Mouse (Mus musculus): ENCODE data around the gene Dpp6. TPM values are rescaled to one million over a fixed set of nuclear protein-coding genes. Genes with fewer than 3 reads are reported as not detected.

The Dpp6 gene
- total and polyA plus RNA-seq, 3 experiments = 0.16 TPM; not detected in 2

DNA sequence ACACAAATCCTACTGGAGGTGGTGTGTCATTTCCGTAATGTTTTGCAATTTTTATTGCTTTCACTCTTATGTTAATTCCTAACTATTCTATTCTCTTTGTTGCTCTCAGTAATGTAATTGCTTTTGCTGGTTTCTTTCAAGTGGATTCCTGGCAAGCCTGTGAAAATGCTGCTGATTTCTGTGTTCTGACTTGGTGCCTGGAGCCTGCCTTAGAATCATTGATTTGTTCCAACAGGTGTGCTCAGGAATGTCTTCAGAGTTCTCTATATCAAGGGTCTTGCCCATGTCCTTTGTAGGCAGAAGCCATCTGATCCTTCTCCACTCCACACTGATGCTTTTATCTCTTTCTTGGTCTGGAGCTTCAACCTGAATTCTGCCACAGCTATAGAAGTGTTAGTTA is 526.6 kb downstream of the Dpp6 start:
- no peaks in the 10 kb centered on the region for H3K9me3 ChIP-seq (replicated peaks)
- no peak overlapping the region for H3K4me3 ChIP-seq (ENCODE audit: low read depth, low read length)
- no peaks in the 10 kb centered on the region for H3K27me3 ChIP-seq (ENCODE audit: insufficient read depth, low read length)
- ATAC-seq (ENCODE audit: extremely low read depth, insufficient number of reproducible peaks, low FRiP score, poor library complexity, severe bottlenecking) (no peak), DNase-seq (ENCODE audit: low spot score) (no peak)
- TF ChIP-seq TAL1 (conservative IDR thresholded peaks at IDR 0.05; ENCODE audit: low read depth, low read length) = no peak
- H3K4me1 ChIP-seq (ENCODE audit: insufficient read depth, low read depth, low read length) = no peaks in the 10 kb centered on the region
- H3K36me3 ChIP-seq (replicated peaks) = no peaks in the 10 kb centered on the region

DNA sequence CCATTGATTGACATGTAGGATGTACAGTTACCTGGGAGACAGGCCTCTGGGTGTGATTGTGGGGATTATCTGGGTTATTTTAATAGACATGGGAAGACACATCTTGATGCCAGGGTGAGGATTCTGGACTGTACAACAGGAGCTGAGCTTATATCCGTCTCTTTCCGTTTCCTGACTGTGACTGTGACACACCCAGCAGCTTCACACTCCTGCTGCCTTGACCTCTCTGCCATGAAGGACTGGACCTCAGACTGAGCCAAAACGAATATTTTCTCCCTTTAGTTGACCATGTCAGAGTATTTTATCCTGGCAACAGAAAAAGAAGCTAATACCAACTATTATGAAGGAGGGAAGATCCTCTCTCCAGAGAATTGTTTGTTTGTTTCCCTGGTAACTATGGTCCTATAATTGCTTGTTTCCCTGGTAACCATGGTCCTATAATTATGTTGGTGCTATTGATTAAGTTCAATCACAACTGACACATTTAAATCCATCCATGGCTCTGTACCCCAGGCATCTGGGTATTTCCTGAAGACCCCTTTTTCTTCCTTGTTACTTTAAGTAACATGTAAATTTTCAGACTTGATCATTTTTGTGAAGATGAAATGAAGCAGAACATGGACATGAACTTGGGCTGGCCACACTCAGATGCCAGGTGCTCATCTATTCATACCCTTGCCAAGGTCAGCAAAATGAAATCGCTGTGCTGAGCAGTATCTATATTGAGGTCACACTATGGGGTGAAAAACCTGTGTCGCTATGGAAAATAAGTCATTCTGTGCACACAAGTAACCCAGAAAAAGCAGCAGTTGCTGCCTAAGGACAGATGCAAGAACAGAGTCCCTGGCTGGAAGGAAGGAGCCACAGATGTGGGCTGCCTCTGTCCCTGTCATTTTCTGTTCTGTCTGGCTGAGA is 531.4 kb downstream of the Dpp6 start:
- ATAC-seq (ENCODE audit: extremely low read depth, insufficient number of reproducible peaks, low FRiP score, poor library complexity, severe bottlenecking) = no peak
- DNase-seq (ENCODE audit: low spot score) = no peak
- H3K36me3 ChIP-seq (replicated peaks) = no peaks in the 10 kb centered on the region
- no peaks in the 10 kb centered on the region for H3K4me1 ChIP-seq (ENCODE audit: insufficient read depth, low read depth, low read length)
- H3K27me3 ChIP-seq (ENCODE audit: insufficient read depth, low read length) = no peaks in the 10 kb centered on the region
- TF ChIP-seq GATA2 (IDR thresholded peaks at IDR 0.05; ENCODE audit: borderline replicate concordance, low read depth, low read length) = no peak
- TF ChIP-seq CTCF (IDR thresholded peaks at IDR 0.05; ENCODE audit: low read depth, low read length) = no peak
- TF ChIP-seq GATA1 (IDR thresholded peaks at IDR 0.05; ENCODE audit: borderline replicate concordance, low read length) = no peak
- TF ChIP-seq POLR2AphosphoS5 (IDR thresholded peaks at IDR 0.05; ENCODE audit: insufficient replicate concordance, low read depth, low read length) = no peak
- no peak for TF ChIP-seq TAL1 (conservative IDR thresholded peaks at IDR 0.05; ENCODE audit: low read depth, low read length)
- H3K9me3 ChIP-seq (replicated peaks) = no peaks in the 10 kb centered on the region
- no peak overlapping the region for H3K4me3 ChIP-seq (ENCODE audit: low read depth, low read length)

DNA sequence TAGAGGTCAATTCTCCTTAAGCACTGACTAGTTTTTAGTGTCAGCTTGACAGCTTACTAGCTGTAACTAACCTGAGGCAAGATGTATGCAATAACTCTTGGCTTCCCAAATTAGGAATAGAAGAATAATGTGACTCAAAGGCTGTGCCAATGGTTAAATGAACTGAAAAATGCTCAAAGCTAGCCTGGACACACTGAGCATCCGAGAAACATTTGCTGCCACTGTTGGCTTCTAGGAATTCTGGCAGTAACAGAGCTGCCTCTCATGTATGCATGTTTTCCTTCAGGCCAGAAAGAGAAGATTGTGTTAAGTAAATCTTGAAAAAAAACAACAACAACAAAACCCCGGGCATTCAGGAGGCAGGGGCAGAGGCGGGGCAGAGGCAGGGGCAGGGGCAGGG is 540.6 kb downstream of the Dpp6 start:
- H3K27me3 ChIP-seq (ENCODE audit: insufficient read depth, low read length) = no peaks in the 10 kb centered on the region
- TF ChIP-seq POLR2AphosphoS5 (IDR thresholded peaks at IDR 0.05; ENCODE audit: insufficient replicate concordance, low read depth, low read length) (no peak), CTCF (IDR thresholded peaks at IDR 0.05; ENCODE audit: low read depth, low read length) (no peak), TAL1 (conservative IDR thresholded peaks at IDR 0.05; ENCODE audit: low read depth, low read length) (no peak), GATA2 (IDR thresholded peaks at IDR 0.05; ENCODE audit: borderline replicate concordance, low read depth, low read length) (no peak), GATA1 (IDR thresholded peaks at IDR 0.05; ENCODE audit: borderline replicate concordance, low read length) (no peak)
- ATAC-seq (ENCODE audit: extremely low read depth, insufficient number of reproducible peaks, low FRiP score, poor library complexity, severe bottlenecking) (no peak), DNase-seq (ENCODE audit: low spot score) (no peak)
- no peak overlapping the region for H3K4me3 ChIP-seq (ENCODE audit: low read depth, low read length)
- no peaks in the 10 kb centered on the region for H3K9me3 ChIP-seq (replicated peaks)
- no peaks in the 10 kb centered on the region for H3K36me3 ChIP-seq (replicated peaks)
- H3K4me1 ChIP-seq (ENCODE audit: insufficient read depth, low read depth, low read length) = no peaks in the 10 kb centered on the region

DNA sequence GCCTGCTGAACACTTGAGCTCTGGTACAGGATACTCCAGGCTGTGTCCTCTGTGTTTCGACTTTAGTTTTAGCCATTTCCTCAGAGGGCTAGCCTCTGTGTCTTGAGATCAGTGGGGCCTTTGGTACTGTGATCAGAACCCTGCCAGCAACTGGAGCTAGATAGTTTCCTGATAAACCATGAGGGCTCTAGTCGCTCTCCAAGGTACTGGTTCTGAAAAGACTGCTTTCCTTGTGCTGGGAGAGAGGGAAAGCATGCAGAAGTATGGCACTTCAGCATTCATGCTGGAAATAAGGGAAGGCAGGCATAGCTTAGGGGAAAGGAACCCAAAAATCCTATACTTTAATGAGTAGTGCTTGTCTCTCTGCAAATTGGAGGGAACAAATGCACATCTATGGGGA is 548.9 kb downstream of the Dpp6 start:
- TF ChIP-seq GATA2 (IDR thresholded peaks at IDR 0.05; ENCODE audit: borderline replicate concordance, low read depth, low read length) (no peak), POLR2AphosphoS5 (IDR thresholded peaks at IDR 0.05; ENCODE audit: insufficient replicate concordance, low read depth, low read length) (no peak), CTCF (IDR thresholded peaks at IDR 0.05; ENCODE audit: low read depth, low read length) (no peak), GATA1 (IDR thresholded peaks at IDR 0.05; ENCODE audit: borderline replicate concordance, low read length) (no peak), TAL1 (conservative IDR thresholded peaks at IDR 0.05; ENCODE audit: low read depth, low read length) (no peak)
- Histone ChIP-seq H3K4me3 (ENCODE audit: low read depth, low read length) (no peak overlapping the region), H3K27me3 (ENCODE audit: insufficient read depth, low read length) (no peaks in the 10 kb centered on the region), H3K4me1 (ENCODE audit: insufficient read depth, low read depth, low read length) (no peaks in the 10 kb centered on the region), H3K36me3 (replicated peaks) (no peaks in the 10 kb centered on the region), H3K9me3 (replicated peaks) (no peaks in the 10 kb centered on the region)
- ATAC-seq (ENCODE audit: extremely low read depth, insufficient number of reproducible peaks, low FRiP score, poor library complexity, severe bottlenecking) (no peak), DNase-seq (ENCODE audit: low spot score) (no peak)

DNA sequence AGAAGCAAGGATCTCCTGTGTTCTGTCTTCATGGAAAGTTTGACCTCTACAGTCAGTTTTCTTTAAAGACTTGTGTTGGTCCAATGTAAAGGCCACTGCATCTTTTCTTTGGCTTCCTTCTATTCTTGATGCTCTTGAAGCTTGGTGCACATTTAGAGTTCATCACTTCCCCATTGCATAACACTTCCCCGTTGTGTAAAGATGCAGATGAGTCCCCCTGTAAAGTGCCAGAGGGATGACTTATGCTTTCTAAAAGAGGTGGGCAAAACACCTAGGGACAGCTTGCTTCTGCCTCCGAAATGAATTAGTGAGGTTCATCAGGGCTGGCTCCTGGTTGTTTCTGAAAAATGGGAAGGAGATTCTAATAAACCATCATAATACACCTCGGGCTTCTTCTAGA is 553.8 kb downstream of the Dpp6 start:
- Histone ChIP-seq H3K4me3 (ENCODE audit: low read depth, low read length) (no peak overlapping the region), H3K27me3 (ENCODE audit: insufficient read depth, low read length) (no peaks in the 10 kb centered on the region), H3K9me3 (replicated peaks) (no peaks in the 10 kb centered on the region), H3K36me3 (replicated peaks) (no peaks in the 10 kb centered on the region), H3K4me1 (ENCODE audit: insufficient read depth, low read depth, low read length) (no peaks in the 10 kb centered on the region)
- no peak for DNase-seq (ENCODE audit: low spot score)
- ATAC-seq (ENCODE audit: extremely low read depth, insufficient number of reproducible peaks, low FRiP score, poor library complexity, severe bottlenecking) = no peak
- no peak for TF ChIP-seq TAL1 (conservative IDR thresholded peaks at IDR 0.05; ENCODE audit: low read depth, low read length)

DNA sequence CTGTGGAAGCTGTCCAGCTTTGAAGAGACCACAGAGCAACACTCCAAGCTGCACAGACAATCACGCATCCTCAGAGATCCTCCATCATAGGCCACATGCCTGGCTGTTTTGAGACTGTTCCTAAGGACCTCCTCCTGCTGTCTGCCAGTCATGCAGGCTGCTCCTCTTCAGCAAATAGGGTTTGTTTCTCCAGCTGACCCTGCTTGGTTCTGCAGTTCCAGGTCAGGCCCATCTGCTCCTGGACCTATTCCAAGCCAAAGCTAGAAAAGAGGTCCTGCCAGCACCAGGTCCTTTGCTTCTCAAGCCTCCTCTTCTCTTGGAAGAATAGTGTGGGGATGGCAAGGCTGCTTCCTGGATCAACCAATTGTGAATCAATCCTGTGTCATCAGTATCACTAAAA is 556.9 kb downstream of the Dpp6 start:
- H3K4me3 ChIP-seq (ENCODE audit: low read depth, low read length) = no peak overlapping the region
- H3K9me3 ChIP-seq (replicated peaks) = no peaks in the 10 kb centered on the region
- no peaks in the 10 kb centered on the region for H3K4me1 ChIP-seq (ENCODE audit: insufficient read depth, low read depth, low read length)
- H3K36me3 ChIP-seq (replicated peaks) = no peaks in the 10 kb centered on the region
- DNase-seq (ENCODE audit: low spot score) (no peak), ATAC-seq (ENCODE audit: extremely low read depth, insufficient number of reproducible peaks, low FRiP score, poor library complexity, severe bottlenecking) (no peak)
- TF ChIP-seq GATA2 (IDR thresholded peaks at IDR 0.05; ENCODE audit: borderline replicate concordance, low read depth, low read length) (no peak), POLR2AphosphoS5 (IDR thresholded peaks at IDR 0.05; ENCODE audit: insufficient replicate concordance, low read depth, low read length) (no peak), GATA1 (IDR thresholded peaks at IDR 0.05; ENCODE audit: borderline replicate concordance, low read length) (no peak), CTCF (IDR thresholded peaks at IDR 0.05; ENCODE audit: low read depth, low read length) (no peak), TAL1 (conservative IDR thresholded peaks at IDR 0.05; ENCODE audit: low read depth, low read length) (no peak)
- H3K27me3 ChIP-seq (ENCODE audit: insufficient read depth, low read length) = no peaks in the 10 kb centered on the region

All from G1E (cell line).